Mouse (Mus musculus): ENCODE data around the gene Ifi44. TPM values are rescaled to one million over a fixed set of nuclear protein-coding genes. Genes with fewer than 3 reads are reported as not detected.

The Ifi44 gene
- polyA plus RNA-seq (2012; rRNA removed; ENCODE audit: low replicate concordance), result 4.6 and 8.5 TPM in 2 replicates

DNA sequence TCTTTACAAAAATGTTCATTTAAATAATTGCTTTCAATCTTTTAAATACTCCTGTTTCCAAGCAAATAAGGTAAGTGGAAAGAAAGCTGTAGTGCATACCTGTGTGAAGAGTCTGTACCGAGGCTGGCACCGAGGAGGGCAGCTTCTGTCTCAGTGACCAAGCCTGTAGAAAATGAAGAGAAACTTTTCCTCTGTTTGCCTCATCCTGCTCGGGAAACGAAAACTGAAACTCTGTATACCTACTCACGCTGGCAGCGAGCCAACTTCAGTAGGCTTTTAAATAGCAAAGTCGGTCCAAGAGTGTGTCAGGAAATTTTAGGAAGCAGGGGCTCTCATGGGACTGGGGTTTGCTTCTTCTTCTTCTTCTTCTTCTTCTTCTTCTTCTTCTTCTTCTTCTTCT is at the start of gene Ifi44:
Ifi44 (minus strand) TSS at position 224 of the 400 bp plus-strand sequence.

Other genes with a start within 250 kb of the Ifi44 start
- not detected in 2 replicates for gene Ifi44l, start 12.9 kb upstream of the Ifi44 start, polyA plus RNA-seq (2012; rRNA removed; ENCODE audit: low replicate concordance)
- 3.9 and 9.9 TPM in 2 replicates for gene Ptgfr, start 87.7 kb upstream of the Ifi44 start, polyA plus RNA-seq (2012; rRNA removed; ENCODE audit: low replicate concordance)